Mouse (Mus musculus): ENCODE data around the gene Rnf224. TPM values are rescaled to one million over a fixed set of nuclear protein-coding genes. Genes with fewer than 3 reads are reported as not detected.

Gene Rnf224
- polyA plus RNA-seq, 1 experiment, result not detected

GRCm38 (mm10) chr2:25195211-25196156 is 41.1 kb downstream of the Rnf224 start:
- WGBS, result 49% methylated on average over 55 of the region's 55 CpGs
- H3K27ac ChIP-seq (ENCODE audit: insufficient read depth, low read depth, low read length), result no peak overlapping the region; the same call in 1 of the 2 replicates
- peak overlapping the region; percentile 6; the same call in 1 of the 2 replicates for H3K4me3 ChIP-seq (ENCODE audit: insufficient read depth, low read depth, low read length)
- H3K4me1 ChIP-seq (ENCODE audit: control insufficient read depth, insufficient read depth, low read length), result peaks cover 5% of the 10 kb centered on the region
- TF ChIP-seq POLR2A (IDR thresholded peaks at IDR 0.05; ENCODE audit: insufficient read depth, low read depth, low read length) (no peak), CTCF (IDR thresholded peaks at IDR 0.05; ENCODE audit: insufficient read depth, low read depth, low read length) (0 out of 2 replicates have a peak, but pooled peaks have one; percentile 12)

GRCm38 (mm10) chr2:25194486-25195171 is 42.0 kb downstream of the Rnf224 start:
- TF ChIP-seq POLR2A (IDR thresholded peaks at IDR 0.05; ENCODE audit: insufficient read depth, low read depth, low read length), result no peak
- TF ChIP-seq CTCF (IDR thresholded peaks at IDR 0.05; ENCODE audit: insufficient read depth, low read depth, low read length), result no peak
- WGBS, result 88% methylated on average over 17 of the region's 17 CpGs
- Histone ChIP-seq H3K4me3 (ENCODE audit: insufficient read depth, low read depth, low read length) (no peak overlapping the region), H3K27ac (ENCODE audit: insufficient read depth, low read depth, low read length) (no peak overlapping the region), H3K4me1 (ENCODE audit: control insufficient read depth, insufficient read depth, low read length) (peaks cover 5% of the 10 kb centered on the region)

GRCm38 (mm10) chr2:25194006-25194405 is 42.6 kb downstream of the Rnf224 start:
- Histone ChIP-seq H3K4me1 (ENCODE audit: control insufficient read depth, insufficient read depth, low read length) (peaks cover 5% of the 10 kb centered on the region), H3K27ac (ENCODE audit: insufficient read depth, low read depth, low read length) (no peak overlapping the region), H3K4me3 (ENCODE audit: insufficient read depth, low read depth, low read length) (no peak overlapping the region)
- TF ChIP-seq POLR2A (IDR thresholded peaks at IDR 0.05; ENCODE audit: insufficient read depth, low read depth, low read length) (no peak), CTCF (IDR thresholded peaks at IDR 0.05; ENCODE audit: insufficient read depth, low read depth, low read length) (no peak)
- 79% methylated on average over 5 of the region's 5 CpGs for WGBS

GRCm38 (mm10) chr2:25193330-25193770 is 43.2 kb downstream of the Rnf224 start:
- peaks cover 5% of the 10 kb centered on the region for H3K4me1 ChIP-seq (ENCODE audit: control insufficient read depth, insufficient read depth, low read length)
- no peak overlapping the region for H3K27ac ChIP-seq (ENCODE audit: insufficient read depth, low read depth, low read length)
- no peak overlapping the region for H3K4me3 ChIP-seq (ENCODE audit: insufficient read depth, low read depth, low read length)
- 1% methylated on average over 6 of the region's 6 CpGs for WGBS
- 0 out of 2 replicates have a peak, but pooled peaks have one; percentile 11 for TF ChIP-seq POLR2A (IDR thresholded peaks at IDR 0.05; ENCODE audit: insufficient read depth, low read depth, low read length)
- TF ChIP-seq CTCF (IDR thresholded peaks at IDR 0.05; ENCODE audit: insufficient read depth, low read depth, low read length), result peak; percentile 66

- Histone ChIP-seq H3K27ac (ENCODE audit: insufficient read depth, low read depth, low read length) (no peak overlapping the region), H3K4me1 (ENCODE audit: control insufficient read depth, insufficient read depth, low read length) (peaks cover 10% of the 10 kb centered on the region), H3K4me3 (ENCODE audit: insufficient read depth, low read depth, low read length) (no peak overlapping the region)
- WGBS, result 87% methylated on average over 6 of the region's 6 CpGs
- TF ChIP-seq POLR2A (IDR thresholded peaks at IDR 0.05; ENCODE audit: insufficient read depth, low read depth, low read length), result no peak
- no peak for TF ChIP-seq CTCF (IDR thresholded peaks at IDR 0.05; ENCODE audit: insufficient read depth, low read depth, low read length)
Measured at GRCm38 (mm10) chr2:25187841-25188240, 48.7 kb downstream of the Rnf224 start.

GRCm38 (mm10) chr2:25186575-25186930 is 50.0 kb downstream of the Rnf224 start:
- Histone ChIP-seq H3K4me3 (ENCODE audit: insufficient read depth, low read depth, low read length) (no peak overlapping the region), H3K27ac (ENCODE audit: insufficient read depth, low read depth, low read length) (no peak overlapping the region), H3K4me1 (ENCODE audit: control insufficient read depth, insufficient read depth, low read length) (peaks cover 13% of the 10 kb centered on the region)
- 53% methylated on average over 5 of the region's 5 CpGs for WGBS
- TF ChIP-seq CTCF (IDR thresholded peaks at IDR 0.05; ENCODE audit: insufficient read depth, low read depth, low read length) (no peak), POLR2A (IDR thresholded peaks at IDR 0.05; ENCODE audit: insufficient read depth, low read depth, low read length) (no peak)

- Histone ChIP-seq H3K4me3 (ENCODE audit: insufficient read depth, low read depth, low read length) (peak overlapping the region; percentile 37), H3K27ac (ENCODE audit: insufficient read depth, low read depth, low read length) (no peak overlapping the region)
- WGBS, result 5% methylated on average over 64 of the region's 64 CpGs
Measured at GRCm38 (mm10) chr2:25185625-25186574, 50.7 kb downstream of the Rnf224 start.

GRCm38 (mm10) chr2:25184496-25184895 is 52.1 kb downstream of the Rnf224 start:
- H3K4me3 ChIP-seq (ENCODE audit: insufficient read depth, low read depth, low read length), result no peak overlapping the region
- peaks cover 32% of the 10 kb centered on the region for H3K4me1 ChIP-seq (ENCODE audit: control insufficient read depth, insufficient read depth, low read length)
- no peak for TF ChIP-seq POLR2A (IDR thresholded peaks at IDR 0.05; ENCODE audit: insufficient read depth, low read depth, low read length)
- TF ChIP-seq CTCF (IDR thresholded peaks at IDR 0.05; ENCODE audit: insufficient read depth, low read depth, low read length), result no peak
- no peak overlapping the region for H3K27ac ChIP-seq (ENCODE audit: insufficient read depth, low read depth, low read length)
- 83% methylated on average over 7 of the region's 7 CpGs for WGBS

More at GRCm38 (mm10) chr2:25185625-25186574, 50.7 kb downstream of the Rnf224 start:
- H3K4me1 ChIP-seq (ENCODE audit: control insufficient read depth, insufficient read depth, low read length), result peaks cover 19% of the 10 kb centered on the region
- no peak for TF ChIP-seq POLR2A (IDR thresholded peaks at IDR 0.05; ENCODE audit: insufficient read depth, low read depth, low read length)
- TF ChIP-seq CTCF (IDR thresholded peaks at IDR 0.05; ENCODE audit: insufficient read depth, low read depth, low read length), result no peak

Other genes starting within 250 kb of the Rnf224 start
- gene Nsmf, start 182.4 kb downstream of the Rnf224 start, polyA plus RNA-seq (2012; ENCODE audit: insufficient read depth, insufficient read length, low replicate concordance, missing spikeins), result not detected in 2 replicates
- gene Entpd8, start 156.5 kb downstream of the Rnf224 start, polyA plus RNA-seq (2012; ENCODE audit: insufficient read depth, insufficient read length, low replicate concordance, missing spikeins), result not detected in 2 replicates
- not detected in 2 replicates for gene Noxa1, start 141.6 kb downstream of the Rnf224 start, polyA plus RNA-seq (2012; ENCODE audit: insufficient read depth, insufficient read length, low replicate concordance, missing spikeins)
- not detected in 2 replicates for gene Nrarp, start 56.0 kb downstream of the Rnf224 start, polyA plus RNA-seq (2012; ENCODE audit: insufficient read depth, insufficient read length, low replicate concordance, missing spikeins)
- not detected in 2 replicates for gene Tor4a, start 39.9 kb downstream of the Rnf224 start, polyA plus RNA-seq (2012; ENCODE audit: insufficient read depth, insufficient read length, low replicate concordance, missing spikeins)
- not detected in 2 replicates for gene Nelfb, start 25.3 kb downstream of the Rnf224 start, polyA plus RNA-seq (2012; ENCODE audit: insufficient read depth, insufficient read length, low replicate concordance, missing spikeins)
- not detected in 2 replicates for gene Stpg3, start 22.1 kb downstream of the Rnf224 start, polyA plus RNA-seq (2012; ENCODE audit: insufficient read depth, insufficient read length, low replicate concordance, missing spikeins)
- gene Fam166a, start 18.0 kb downstream of the Rnf224 start, polyA plus RNA-seq (2012; ENCODE audit: insufficient read depth, insufficient read length, low replicate concordance, missing spikeins), result not detected in 2 replicates
- gene Tubb4b, start 12.1 kb downstream of the Rnf224 start, polyA plus RNA-seq (2012; ENCODE audit: insufficient read depth, insufficient read length, low replicate concordance, missing spikeins), result 193 TPM in 1 of 2 replicates, not detected in the other
- not detected in 2 replicates for gene Slc34a3, start 2.4 kb downstream of the Rnf224 start, polyA plus RNA-seq (2012; ENCODE audit: insufficient read depth, insufficient read length, low replicate concordance, missing spikeins)
- gene Rnf208, start 5.5 kb upstream of the Rnf224 start, polyA plus RNA-seq (2012; ENCODE audit: insufficient read depth, insufficient read length, low replicate concordance, missing spikeins), result not detected in 2 replicates
- not detected in 2 replicates for gene Cysrt1, start 5.7 kb upstream of the Rnf224 start, polyA plus RNA-seq (2012; ENCODE audit: insufficient read depth, insufficient read length, low replicate concordance, missing spikeins)
- not detected in 2 replicates for gene AL732309.1, start 10.1 kb upstream of the Rnf224 start, polyA plus RNA-seq (2012; ENCODE audit: insufficient read depth, insufficient read length, low replicate concordance, missing spikeins)
- not detected in 2 replicates for gene Tmem203, start 18.7 kb upstream of the Rnf224 start, polyA plus RNA-seq (2012; ENCODE audit: insufficient read depth, insufficient read length, low replicate concordance, missing spikeins)
- not detected in 2 replicates for gene Tprn, start 25.8 kb upstream of the Rnf224 start, polyA plus RNA-seq (2012; ENCODE audit: insufficient read depth, insufficient read length, low replicate concordance, missing spikeins)
- gene Ssna1, start 35.7 kb upstream of the Rnf224 start, polyA plus RNA-seq (2012; ENCODE audit: insufficient read depth, insufficient read length, low replicate concordance, missing spikeins), result not detected in 2 replicates
- not detected in 2 replicates for gene Anapc2, start 35.7 kb upstream of the Rnf224 start, polyA plus RNA-seq (2012; ENCODE audit: insufficient read depth, insufficient read length, low replicate concordance, missing spikeins)
- gene Tmem210, start 51.4 kb upstream of the Rnf224 start, polyA plus RNA-seq (2012; ENCODE audit: insufficient read depth, insufficient read length, low replicate concordance, missing spikeins), result not detected in 2 replicates
- not detected in 2 replicates for gene Lrrc26, start 53.1 kb upstream of the Rnf224 start, polyA plus RNA-seq (2012; ENCODE audit: insufficient read depth, insufficient read length, low replicate concordance, missing spikeins)
- gene Grin1, start 82.4 kb upstream of the Rnf224 start, polyA plus RNA-seq (2012; ENCODE audit: insufficient read depth, insufficient read length, low replicate concordance, missing spikeins), result 199 and 286 TPM in 2 replicates
- gene Man1b1, start 95.6 kb upstream of the Rnf224 start, polyA plus RNA-seq (2012; ENCODE audit: insufficient read depth, insufficient read length, low replicate concordance, missing spikeins), result not detected in 2 replicates
- gene Dpp7, start 119.6 kb upstream of the Rnf224 start, polyA plus RNA-seq (2012; ENCODE audit: insufficient read depth, insufficient read length, low replicate concordance, missing spikeins), result not detected in 2 replicates
- not detected in 2 replicates for gene Uap1l1, start 128.9 kb upstream of the Rnf224 start, polyA plus RNA-seq (2012; ENCODE audit: insufficient read depth, insufficient read length, low replicate concordance, missing spikeins)
- not detected in 2 replicates for gene Sapcd2, start 135.5 kb upstream of the Rnf224 start, polyA plus RNA-seq (2012; ENCODE audit: insufficient read depth, insufficient read length, low replicate concordance, missing spikeins)
- gene Entpd2, start 159.1 kb upstream of the Rnf224 start, polyA plus RNA-seq (2012; ENCODE audit: insufficient read depth, insufficient read length, low replicate concordance, missing spikeins), result not detected in 2 replicates
- gene Npdc1, start 162.6 kb upstream of the Rnf224 start, polyA plus RNA-seq (2012; ENCODE audit: insufficient read depth, insufficient read length, low replicate concordance, missing spikeins), result not detected in 2 replicates
- gene Fut7, start 186.5 kb upstream of the Rnf224 start, polyA plus RNA-seq (2012; ENCODE audit: insufficient read depth, insufficient read length, low replicate concordance, missing spikeins), result not detected in 2 replicates
- gene Abca2, start 191.9 kb upstream of the Rnf224 start, polyA plus RNA-seq (2012; ENCODE audit: insufficient read depth, insufficient read length, low replicate concordance, missing spikeins), result not detected in 2 replicates
- not detected in 2 replicates for gene Clic3, start 220.1 kb upstream of the Rnf224 start, polyA plus RNA-seq (2012; ENCODE audit: insufficient read depth, insufficient read length, low replicate concordance, missing spikeins)
- gene Paxx, start 224.3 kb upstream of the Rnf224 start, polyA plus RNA-seq (2012; ENCODE audit: insufficient read depth, insufficient read length, low replicate concordance, missing spikeins), result not detected in 2 replicates
- gene Ptgds, start 233.3 kb upstream of the Rnf224 start, polyA plus RNA-seq (2012; ENCODE audit: insufficient read depth, insufficient read length, low replicate concordance, missing spikeins), result 758 and 1,988 TPM in 2 replicates

Data from olfactory bulb, adult 2 months (tissue).